Mouse (Mus musculus) G1E (cell line): ENCODE results near the gene Traf4. TPM values are rescaled to one million over a fixed set of nuclear protein-coding genes. Genes with fewer than 3 reads are reported as not detected.

Experiments used
- ATAC-seq: 2 replicates; pipeline ENCODE4 v1.8.0; 2016; ENCODE audit warnings: mild to moderate bottlenecking; ENCODE audit not compliant: insufficient number of reproducible peaks, poor library complexity, low FRiP score, severe bottlenecking; ENCODE audit errors: extremely low read depth
- DNase-seq: peaks from one replicate; pipeline ENCODE4 v3.0.0; 2012; ENCODE audit warnings: low spot score
- H3K27me3 ChIP-seq: 2 replicates; pipeline ENCODE4 v1.6.1; 2012; ENCODE audit warnings: mild to moderate bottlenecking, low read length, inconsistent platforms; ENCODE audit not compliant: insufficient read depth
- H3K36me3 ChIP-seq: replicated peaks from 2 replicates; pipeline ENCODE3; 2012; ENCODE audit warnings: mild to moderate bottlenecking, inconsistent platforms
- H3K4me1 ChIP-seq: 2 replicates; pipeline ENCODE4 v1.6.1; 2012; ENCODE audit warnings: low read depth, low read length, inconsistent platforms, mixed read lengths; ENCODE audit not compliant: insufficient read depth
- H3K4me3 ChIP-seq: 2 replicates; pipeline ENCODE4 v1.5.1; 2012; ENCODE audit warnings: low read depth, mild to moderate bottlenecking, inconsistent platforms, low read length, moderate library complexity, mixed read lengths
- H3K9me3 ChIP-seq: replicated peaks from 2 replicates; pipeline ENCODE4 v1.6.1; 2012; ENCODE audit warnings: inconsistent platforms
- CTCF ChIP-seq: IDR thresholded peaks from 2 replicates; pipeline ENCODE4 v1.5.1; 2012; ENCODE audit warnings: low read depth, low read length, inconsistent platforms, mixed read lengths
- GATA1 ChIP-seq: IDR thresholded peaks from 2 replicates; pipeline ENCODE4 v1.6.1; 2012; ENCODE audit warnings: borderline replicate concordance, low read length, inconsistent platforms, mixed read lengths
- GATA2 ChIP-seq: IDR thresholded peaks from 2 replicates; pipeline ENCODE4 v1.6.1; 2012; ENCODE audit warnings: low read depth, low read length, inconsistent platforms, borderline replicate concordance
- POLR2AphosphoS5 ChIP-seq: IDR thresholded peaks from 2 replicates; pipeline ENCODE4 v1.6.1; 2012; ENCODE audit warnings: low read depth, low read length, inconsistent platforms; ENCODE audit not compliant: insufficient replicate concordance
- TAL1 ChIP-seq: conservative IDR thresholded peaks from 2 replicates; pipeline ENCODE4 v1.6.1; 2012; ENCODE audit warnings: low read depth, low read length, inconsistent platforms, mixed read lengths
- polyA plus RNA-seq: library from polyadenylated mRNA; stranded (reverse); fragments of >175 nt; gene quantifications from 2 replicates; pipeline ENCODE4 v1.2.3, GENCODE M21; 2012
- total RNA-seq, 2 experiments: library from RNA; stranded (forward) in 1 of 2; stranded (reverse) in 1 of 2; fragments of 200-1000 nt in 1 of 2; fragments of >200 nt in 1 of 2; fragmentation: Nextera tagmentation in 1 of 2; gene quantifications; 2 replicates each; pipeline ENCODE4 v1.2.3; 2014 to 2017

Gene Traf4
- total and polyA plus RNA-seq, 3 experiments: 7.0 to 74.4 (median 42.8) TPM

- no peak for DNase-seq
- Histone ChIP-seq H3K9me3 (no peaks in the 10 kb centered on the region), H3K4me1 (peaks cover 17% of the 10 kb centered on the region), H3K36me3 (peaks cover 93% of the 10 kb centered on the region), H3K27me3 (no peaks in the 10 kb centered on the region), H3K4me3 (no peak overlapping the region)
- ATAC-seq: no peak
- no peak for TF ChIP-seq TAL1
- TF ChIP-seq CTCF: peak; percentile 68
Observed at GRCm38 (mm10) chr11:78151161-78151560, 14.2 kb downstream of the Traf4 start.

GRCm38 (mm10) chr11:78146707-78147543 is 18.5 kb downstream of the Traf4 start:
- Histone ChIP-seq H3K9me3 (no peaks in the 10 kb centered on the region), H3K36me3 (peaks cover 89% of the 10 kb centered on the region), H3K4me1 (peaks cover 14% of the 10 kb centered on the region), H3K4me3 (no peak overlapping the region), H3K27me3 (no peaks in the 10 kb centered on the region)
- TF ChIP-seq TAL1: no peak
- no peak for TF ChIP-seq GATA1
- no peak for TF ChIP-seq GATA2
- TF ChIP-seq POLR2AphosphoS5: no peak
- TF ChIP-seq CTCF: no peak
- no peak for ATAC-seq
- no peak for DNase-seq

- TF ChIP-seq POLR2AphosphoS5 (no peak), TAL1 (no peak), GATA2 (no peak), GATA1 (no peak), CTCF (no peak)
- H3K4me3 ChIP-seq: no peak overlapping the region
- no peaks in the 10 kb centered on the region for H3K27me3 ChIP-seq
- H3K36me3 ChIP-seq: peaks cover 92% of the 10 kb centered on the region
- no peak for ATAC-seq
- H3K4me1 ChIP-seq: peaks cover 22% of the 10 kb centered on the region
- H3K9me3 ChIP-seq: no peaks in the 10 kb centered on the region
- no peak for DNase-seq
Observed at GRCm38 (mm10) chr11:78146168-78146567, 19.2 kb downstream of the Traf4 start.

- Histone ChIP-seq H3K27me3 (no peaks in the 10 kb centered on the region), H3K4me3 (no peak overlapping the region), H3K4me1 (peaks cover 39% of the 10 kb centered on the region), H3K9me3 (no peaks in the 10 kb centered on the region), H3K36me3 (peaks cover 71% of the 10 kb centered on the region)
- TF ChIP-seq TAL1: no peak
- TF ChIP-seq GATA1: no peak
- no peak for TF ChIP-seq CTCF
- TF ChIP-seq POLR2AphosphoS5: no peak
- TF ChIP-seq GATA2: no peak
- ATAC-seq (no peak), DNase-seq (no peak)
Observed at GRCm38 (mm10) chr11:78143520-78143919, 21.9 kb downstream of the Traf4 start.

GRCm38 (mm10) chr11:78140665-78141064 is 24.7 kb downstream of the Traf4 start:
- H3K36me3 ChIP-seq: peaks cover 48% of the 10 kb centered on the region
- no peak for ATAC-seq
- TF ChIP-seq GATA2 (no peak), POLR2AphosphoS5 (no peak), TAL1 (no peak), GATA1 (no peak), CTCF (no peak)
- H3K9me3 ChIP-seq: no peaks in the 10 kb centered on the region
- no peak for DNase-seq
- no peaks in the 10 kb centered on the region for H3K27me3 ChIP-seq
- H3K4me3 ChIP-seq: no peak overlapping the region; the same call in 1 of the 2 replicates
- H3K4me1 ChIP-seq: peaks cover 48% of the 10 kb centered on the region

GRCm38 (mm10) chr11:78138023-78138422 is 27.4 kb downstream of the Traf4 start:
- no peak overlapping the region for H3K4me3 ChIP-seq
- TF ChIP-seq TAL1: no peak
- TF ChIP-seq POLR2AphosphoS5: no peak
- TF ChIP-seq CTCF: no peak
- TF ChIP-seq GATA1: no peak
- no peak for TF ChIP-seq GATA2
- H3K9me3 ChIP-seq: no peaks in the 10 kb centered on the region
- H3K27me3 ChIP-seq: no peaks in the 10 kb centered on the region
- ATAC-seq (no peak), DNase-seq (no peak)
- peaks cover 64% of the 10 kb centered on the region for H3K4me1 ChIP-seq
- peaks cover 27% of the 10 kb centered on the region for H3K36me3 ChIP-seq
